Mouse (Mus musculus) MEL (cell line): ENCODE measurements around the gene Ak3. TPM values are rescaled to one million over a fixed set of nuclear protein-coding genes. Genes with fewer than 3 reads are reported as not detected.
A peak's percentile ranks its signal among the peaks of the same experiment; 100 is the strongest.

ENCODE experiments used
- DNase-seq: peaks from one replicate; pipeline ENCODE4 v3.0.0; 2011; ENCODE audit warnings: low read depth, low spot score
- H3K27ac ChIP-seq: 2 replicates; pipeline ENCODE4 v1.5.1; 2012; ENCODE audit warnings: low read depth, mild to moderate bottlenecking, control low read depth, low read length, moderate library complexity; ENCODE audit not compliant: control insufficient read depth
- H3K27me3 ChIP-seq, 2 experiments: fragments of 150-350 bp in 1 of 2; sonication (generic) in 1 of 2; 2 replicates each; pipeline ENCODE4 v1.6.1; 2012; ENCODE audit warnings: low read length in 2 of 2, mild to moderate bottlenecking in 2 of 2, improper control_type of control experiment in 1 of 2, moderate library complexity in 1 of 2; ENCODE audit not compliant: insufficient read depth in 2 of 2, control insufficient read depth in 1 of 2
- H3K36me3 ChIP-seq, 2 experiments: 2 replicates each; pipeline ENCODE4 v1.6.1; 2012 to 2014; ENCODE audit warnings: low read length in 2 of 2, improper control_type of control experiment in 1 of 2, inconsistent platforms in 1 of 2, mild to moderate bottlenecking in 1 of 2; ENCODE audit not compliant: insufficient read depth in 2 of 2, control insufficient read depth in 1 of 2
- H3K4me1 ChIP-seq, 2 experiments: fragments of 150-350 bp in 1 of 2; sonication (generic) in 1 of 2; 2 replicates each; pipeline ENCODE4 v1.6.1; 2012; ENCODE audit warnings: low read length in 2 of 2, improper control_type of control experiment in 1 of 2, mild to moderate bottlenecking in 1 of 2; ENCODE audit not compliant: insufficient read depth in 2 of 2, control insufficient read depth in 1 of 2
- H3K4me3 ChIP-seq, 2 experiments: fragments of 150-350 bp in 1 of 2; sonication (generic) in 1 of 2; 2 replicates each; pipeline ENCODE4 v1.5.1; 2012; ENCODE audit warnings: low read depth in 2 of 2, low read length in 2 of 2, mild to moderate bottlenecking in 2 of 2, moderate library complexity in 2 of 2, control low read depth in 1 of 2, improper control_type of control experiment in 1 of 2; ENCODE audit not compliant: control insufficient read depth in 1 of 2, insufficient read depth in 1 of 2
- H3K79me2 ChIP-seq: 2 replicates; pipeline ENCODE4 v1.6.1; 2012; ENCODE audit warnings: mild to moderate bottlenecking, low read length, moderate library complexity; ENCODE audit not compliant: control insufficient read depth, poor library complexity, insufficient read depth
- H3K9ac ChIP-seq: 2 replicates; pipeline ENCODE4 v1.6.1; 2012; ENCODE audit warnings: low read depth, mild to moderate bottlenecking, control low read depth, low read length, moderate library complexity; ENCODE audit not compliant: control insufficient read depth, poor library complexity, severe bottlenecking
- H3K9me3 ChIP-seq: fragments of 150-350 bp; sonication (generic); replicated peaks from 2 replicates; pipeline ENCODE4 v1.6.1; 2012; ENCODE audit warnings: mild to moderate bottlenecking, low read length, improper control_type of control experiment, moderate library complexity; ENCODE audit not compliant: insufficient read depth
- BHLHE40 ChIP-seq: IDR thresholded peaks from 2 replicates; pipeline ENCODE4 v1.6.1; 2012; ENCODE audit warnings: low read depth, mild to moderate bottlenecking, inconsistent platforms, low read length, improper control_type of control experiment, borderline replicate concordance
- CHD2 ChIP-seq: IDR thresholded peaks from 2 replicates; pipeline ENCODE4 v1.6.1; 2011; ENCODE audit warnings: low read length, improper control_type of control experiment
- CTCF ChIP-seq, 3 experiments: IDR thresholded peaks in 2 of 3; conservative IDR thresholded peaks in 1 of 3; 2 replicates each; pipeline ENCODE4 v1.5.1; 2011 to 2012; ENCODE audit warnings: low read length in 3 of 3, low read depth in 2 of 3, mild to moderate bottlenecking in 2 of 3, improper control_type of control experiment in 1 of 3, inconsistent platforms in 1 of 3, mixed read lengths in 1 of 3, moderate library complexity in 1 of 3; ENCODE audit not compliant: control insufficient read depth in 1 of 3, insufficient read depth in 1 of 3, poor library complexity in 1 of 3, severe bottlenecking in 1 of 3
- EP300 ChIP-seq, 2 experiments: IDR thresholded peaks; 2 replicates each; pipeline ENCODE4 v1.6.1; 2011; ENCODE audit warnings: improper control_type of control experiment in 2 of 2, low read length in 2 of 2, low read depth in 1 of 2, mild to moderate bottlenecking in 1 of 2
- ETS1 ChIP-seq: IDR thresholded peaks from 2 replicates; pipeline ENCODE4 v1.6.1; 2012; ENCODE audit warnings: low read depth, mild to moderate bottlenecking, inconsistent platforms, low read length, improper control_type of control experiment, moderate library complexity
- JUND ChIP-seq: IDR thresholded peaks from 2 replicates; pipeline ENCODE4 v1.6.1; 2011; ENCODE audit warnings: low read depth, mild to moderate bottlenecking, improper control_type of control experiment, low read length
- KAT2A ChIP-seq: conservative IDR thresholded peaks from 2 replicates; pipeline ENCODE4 v1.6.1; 2012; ENCODE audit warnings: low read depth, low read length, improper control_type of control experiment, inconsistent platforms
- MEF2A ChIP-seq: IDR thresholded peaks from 2 replicates; pipeline ENCODE4 v1.6.1; 2014; ENCODE audit warnings: low read depth, mild to moderate bottlenecking, inconsistent platforms, low read length, improper control_type of control experiment; ENCODE audit not compliant: poor library complexity, insufficient replicate concordance, severe bottlenecking; ENCODE audit errors: extremely low read depth
- MYB ChIP-seq: IDR thresholded peaks from 2 replicates; pipeline ENCODE4 v1.6.1; 2011; ENCODE audit warnings: mild to moderate bottlenecking, low read depth, low read length, improper control_type of control experiment
- MYC ChIP-seq: IDR thresholded peaks from 2 replicates; pipeline ENCODE4 v1.6.1; 2011; ENCODE audit warnings: low read depth, mild to moderate bottlenecking, low read length, improper control_type of control experiment, moderate library complexity
- NRF1 ChIP-seq: IDR thresholded peaks from 2 replicates; pipeline ENCODE4 v1.6.1; 2014; ENCODE audit warnings: low read depth, mild to moderate bottlenecking, inconsistent platforms, low read length, improper control_type of control experiment, moderate library complexity; ENCODE audit not compliant: poor library complexity, insufficient read depth, severe bottlenecking
- POLR2AphosphoS2 ChIP-seq: IDR thresholded peaks from 2 replicates; pipeline ENCODE4 v1.6.1; 2011; ENCODE audit warnings: low read length, improper control_type of control experiment
- RCOR1 ChIP-seq: IDR thresholded peaks from 2 replicates; pipeline ENCODE4 v1.6.1; 2012; ENCODE audit warnings: low read depth, mild to moderate bottlenecking, inconsistent platforms, low read length, improper control_type of control experiment
- TAL1 ChIP-seq: IDR thresholded peaks from 2 replicates; pipeline ENCODE4 v1.6.1; 2012; ENCODE audit warnings: mild to moderate bottlenecking, inconsistent platforms, low read length, moderate library complexity, mixed read lengths
- TBP ChIP-seq: IDR thresholded peaks from 2 replicates; pipeline ENCODE4 v1.8.0; 2011; ENCODE audit warnings: low read depth, low read length, improper control_type of control experiment
- UBTF ChIP-seq: IDR thresholded peaks from 2 replicates; pipeline ENCODE4 v1.6.1; 2012; ENCODE audit warnings: low read depth, mild to moderate bottlenecking, inconsistent platforms, low read length, improper control_type of control experiment, moderate library complexity, borderline replicate concordance; ENCODE audit not compliant: insufficient read depth
- USF2 ChIP-seq, 2 experiments: IDR thresholded peaks; 2 replicates each; pipeline ENCODE4 v1.6.1; 2011 to 2012; ENCODE audit warnings: improper control_type of control experiment in 2 of 2, low read length in 2 of 2, borderline replicate concordance in 1 of 2, inconsistent platforms in 1 of 2, low read depth in 1 of 2, mild to moderate bottlenecking in 1 of 2; ENCODE audit not compliant: insufficient read depth in 1 of 2
- ZMIZ1 ChIP-seq: IDR thresholded peaks from 2 replicates; pipeline ENCODE4 v1.6.1; 2012; ENCODE audit warnings: low read depth, mild to moderate bottlenecking, inconsistent platforms, low read length, improper control_type of control experiment, moderate library complexity
- ZNF384 ChIP-seq: IDR thresholded peaks from 2 replicates; pipeline ENCODE4 v1.6.1; 2012; ENCODE audit warnings: low read depth, mild to moderate bottlenecking, inconsistent platforms, low read length, improper control_type of control experiment
- polyA plus RNA-seq, 2 experiments: library from polyadenylated mRNA; stranded (reverse) in 1 of 2; unstranded in 1 of 2; fragments of >175 nt in 1 of 2; fragments of >200 nt in 1 of 2; gene quantifications; 2 replicates each; pipeline versions ENCODE4 v1.2.1 to v1.2.4; 2012; ENCODE audit warnings: low replicate concordance in 2 of 2, low read depth in 1 of 2; ENCODE audit not compliant: insufficient read length in 2 of 2, insufficient read depth in 1 of 2, missing spikeins in 1 of 2
- total RNA-seq: library from RNA; depleted of rRNA; stranded (reverse); fragments of 300-350 nt; gene quantifications from 2 replicates; pipeline ENCODE4 v1.2.3, GENCODE M21; 2012

Ak3 gene
- total and polyA plus RNA-seq, 3 experiments = 47.3 to 86.3 (median 50.0) TPM

DNA sequence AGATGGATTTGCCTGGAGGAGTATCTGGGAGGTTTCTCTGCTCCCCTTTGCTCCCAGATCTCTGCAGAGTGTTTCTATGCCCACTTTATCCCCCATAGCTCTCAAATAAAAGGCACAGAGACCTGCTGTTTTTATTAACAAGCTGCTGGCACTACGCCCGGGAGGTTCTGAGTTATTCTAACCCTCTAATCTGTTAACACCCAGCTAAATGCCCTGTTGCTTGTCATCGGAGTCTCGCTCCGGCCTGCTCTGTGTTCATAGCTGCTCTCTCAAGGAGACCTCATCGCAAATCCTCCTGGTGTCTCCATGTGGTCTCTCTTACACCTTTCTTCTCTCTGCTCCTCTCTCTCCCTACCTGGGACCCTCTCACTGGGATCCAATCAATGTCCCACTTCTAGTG lies 27.0 kb upstream of the Ak3 start:
- Histone ChIP-seq H3K4me3 (no peak overlapping the region), H3K27me3 (no peaks in the 10 kb centered on the region), H3K79me2 (no peaks in the 10 kb centered on the region), H3K27ac (no peak overlapping the region), H3K36me3 (no peaks in the 10 kb centered on the region), H3K9ac (no peak overlapping the region), H3K9me3 (no peaks in the 10 kb centered on the region), H3K4me1 (0 out of 4 replicates have a peak, but pooled peaks cover 0 to 1% of the 10 kb centered on the region in 2 experiments)
- DNase-seq = no peak
- TF ChIP-seq EP300 (IDR thresholded peaks at IDR 0.05; ENCODE audit: low read depth in 1 of 2, low read length in 2 of 2) (no peak), BHLHE40 (no peak), CHD2 (no peak), TBP (no peak), ZNF384 (no peak), TAL1 (no peak), KAT2A (no peak), NRF1 (no peak), POLR2AphosphoS2 (no peak), MEF2A (no peak), RCOR1 (no peak), ZMIZ1 (no peak), UBTF (no peak), USF2 (IDR thresholded peaks at IDR 0.05; ENCODE audit: borderline replicate concordance in 1 of 2, insufficient read depth in 1 of 2, low read depth in 1 of 2, low read length in 2 of 2) (no peak), JUND (no peak), MYC (no peak), MYB (no peak), ETS1 (no peak)

DNA sequence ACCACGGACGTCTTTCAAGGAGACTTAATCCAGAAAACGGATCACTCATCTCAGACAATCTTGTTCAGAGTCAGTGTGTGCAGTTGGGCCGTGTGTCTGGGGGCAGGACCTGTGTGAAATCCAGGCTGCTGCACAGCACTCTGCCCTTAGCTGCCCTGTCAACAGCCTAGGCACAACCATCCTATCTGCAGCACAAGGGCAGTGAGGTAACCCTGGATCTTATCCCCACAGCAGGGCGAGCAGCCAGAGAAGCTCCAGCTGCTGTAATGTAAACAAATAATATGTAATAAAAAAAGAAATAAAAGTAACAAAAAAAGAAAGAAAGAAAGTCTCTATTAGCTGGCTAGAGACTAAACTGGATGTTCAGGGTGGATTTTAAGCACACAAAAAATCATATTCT lies 21.4 kb upstream of the Ak3 start:
- Histone ChIP-seq H3K79me2 (no peaks in the 10 kb centered on the region; the same call in 1 of the 2 replicates), H3K27ac (no peak overlapping the region), H3K9ac (no peak overlapping the region), H3K27me3 (no peaks in the 10 kb centered on the region), H3K9me3 (no peaks in the 10 kb centered on the region), H3K36me3 (peaks cover 0 to 19% of the 10 kb centered on the region in 2 experiments; a peak in 2 of 4 replicates), H3K4me1 (peaks cover 2 to 18% of the 10 kb centered on the region in 2 experiments; a peak in 3 of 4 replicates), H3K4me3 (no peak overlapping the region)
- TF ChIP-seq CTCF (IDR thresholded peaks at IDR 0.05 in 2 of 3, conservative IDR thresholded peaks at IDR 0.05 in 1 of 3; ENCODE audit: control insufficient read depth in 1 of 3, insufficient read depth in 1 of 3, low read depth in 2 of 3, low read length in 3 of 3, poor library complexity in 1 of 3, severe bottlenecking in 1 of 3) (no peak), ETS1 (peak; percentile 64)
- no peak for DNase-seq
